Mouse (Mus musculus): ENCODE results near the gene Gm20425. TPM values are rescaled to one million over a fixed set of nuclear protein-coding genes. Genes with fewer than 3 reads are reported as not detected.

The Gm20425 gene
- total and polyA plus RNA-seq, 3 experiments, result not detected

GRCm38 (mm10) chr9:103184855-103185254 is 45.3 kb downstream of the Gm20425 start:
- Histone ChIP-seq H3K79me2 (replicated peaks; ENCODE audit: control insufficient read depth, extremely low read depth, insufficient read depth, poor library complexity, severe bottlenecking) (no peaks in the 10 kb centered on the region), H3K27me3 (replicated peaks) (no peaks in the 10 kb centered on the region), H3K4me1 (ENCODE audit: control insufficient read depth in 1 of 2, insufficient read depth in 2 of 2) (0 out of 4 replicates have a peak, but pooled peaks cover 2 to 3% of the 10 kb centered on the region in 2 experiments), H3K4me2 (ENCODE audit: insufficient read depth, low read depth, poor library complexity, severe bottlenecking) (no peak overlapping the region), H3K27ac (ENCODE audit: insufficient read depth, low read depth) (no peak overlapping the region), H3K9ac (ENCODE audit: insufficient read depth, low read depth) (no peak overlapping the region), H3K36me3 (replicated peaks in 1 of 2; ENCODE audit: control insufficient read depth in 1 of 2, insufficient read depth in 1 of 2, low read length in 1 of 2) (peaks cover 17 to 24% of the 10 kb centered on the region in 2 experiments), H3K9me3 (replicated peaks; ENCODE audit: low read length) (no peaks in the 10 kb centered on the region), H3K4me3 (replicated peaks in 1 of 3; ENCODE audit: low read depth in 2 of 3, low read length in 2 of 3, poor library complexity in 1 of 3) (no peak overlapping the region)
- TF ChIP-seq USF1 (IDR thresholded peaks at IDR 0.05; ENCODE audit: low read depth, low read length) (no peak), MEF2A (IDR thresholded peaks at IDR 0.05; ENCODE audit: borderline replicate concordance, low read depth, low read length) (no peak), RAD21 (IDR thresholded peaks at IDR 0.05; ENCODE audit: low read depth, low read length) (no peak), USF2 (conservative IDR thresholded peaks at IDR 0.05; ENCODE audit: low read depth, low read length) (no peak), ZKSCAN1 (IDR thresholded peaks at IDR 0.05; ENCODE audit: borderline replicate concordance, low read depth, low read length) (no peak), CHD1 (IDR thresholded peaks at IDR 0.05; ENCODE audit: low read depth, low read length) (no peak), ZC3H11A (IDR thresholded peaks at IDR 0.05; ENCODE audit: low read depth, low read length) (no peak), ETS1 (conservative IDR thresholded peaks at IDR 0.05; ENCODE audit: low read depth, low read length) (no peak), MXI1 (IDR thresholded peaks at IDR 0.05; ENCODE audit: low read depth, low read length) (no peak)
- dilution Hi-C loops (cut with MboI; ENCODE audit: extremely low pct_ligation_motif_present, extremely low pct_unique_long_range_greater_than_20kb, low sequenced_read_pairs), result no loop called here
- in situ Hi-C loops (cut with MboI; ENCODE audit: low pct_ligation_motif_present, low pct_unique_long_range_greater_than_20kb, low sequenced_read_pairs), result no loop called here
- no peak for DNase-seq (ENCODE audit: extremely low read depth)

GRCm38 (mm10) chr9:103181886-103182285 is 48.2 kb downstream of the Gm20425 start:
- H3K27ac ChIP-seq (ENCODE audit: insufficient read depth, low read depth), result no peak overlapping the region
- 0 out of 4 replicates have a peak, but pooled peaks cover 2 to 3% of the 10 kb centered on the region in 2 experiments for H3K4me1 ChIP-seq (ENCODE audit: control insufficient read depth in 1 of 2, insufficient read depth in 2 of 2)
- peaks cover 0 to 2% of the 10 kb centered on the region in 2 experiments for H3K36me3 ChIP-seq (replicated peaks in 1 of 2; ENCODE audit: control insufficient read depth in 1 of 2, insufficient read depth in 1 of 2, low read length in 1 of 2)
- H3K9me3 ChIP-seq (replicated peaks; ENCODE audit: low read length), result no peaks in the 10 kb centered on the region
- H3K4me2 ChIP-seq (ENCODE audit: insufficient read depth, low read depth, poor library complexity, severe bottlenecking), result no peak overlapping the region
- dilution Hi-C loops (cut with MboI; ENCODE audit: extremely low pct_ligation_motif_present, extremely low pct_unique_long_range_greater_than_20kb, low sequenced_read_pairs), result no loop called here
- no peaks in the 10 kb centered on the region for H3K79me2 ChIP-seq (replicated peaks; ENCODE audit: control insufficient read depth, extremely low read depth, insufficient read depth, poor library complexity, severe bottlenecking)
- no peak for TF ChIP-seq PAX5 (IDR thresholded peaks at IDR 0.05; ENCODE audit: low read length)
- no peak for TF ChIP-seq TBP (conservative IDR thresholded peaks at IDR 0.05; ENCODE audit: low read depth, low read length)
- TF ChIP-seq MAX (IDR thresholded peaks at IDR 0.05; ENCODE audit: low read length), result no peak
- no peak for TF ChIP-seq BHLHE40 (IDR thresholded peaks at IDR 0.05; ENCODE audit: low read depth, low read length)
- no peak for TF ChIP-seq RAD21 (IDR thresholded peaks at IDR 0.05; ENCODE audit: low read depth, low read length)
- TF ChIP-seq JUN (IDR thresholded peaks at IDR 0.05; ENCODE audit: insufficient read depth, low read depth, low read length), result no peak
- TF ChIP-seq CTCF (conservative IDR thresholded peaks at IDR 0.05 in 1 of 2, IDR thresholded peaks at IDR 0.05 in 1 of 2; ENCODE audit: low read depth in 2 of 2, low read length in 2 of 2), result no peak
- TF ChIP-seq HCFC1 (IDR thresholded peaks at IDR 0.05; ENCODE audit: low read depth, low read length), result no peak
- no peak for TF ChIP-seq MAFK (IDR thresholded peaks at IDR 0.05; ENCODE audit: insufficient replicate concordance, low read length)
- no peak for TF ChIP-seq POLR2A (IDR thresholded peaks at IDR 0.05; ENCODE audit: low read depth, low read length)
- no peak for TF ChIP-seq MEF2A (IDR thresholded peaks at IDR 0.05; ENCODE audit: borderline replicate concordance, low read depth, low read length)
- TF ChIP-seq ZNF384 (IDR thresholded peaks at IDR 0.05; ENCODE audit: low read depth, low read length), result no peak
- no peak for TF ChIP-seq MYC (IDR thresholded peaks at IDR 0.05; ENCODE audit: low read depth, low read length)
- no peak for TF ChIP-seq MAZ (IDR thresholded peaks at IDR 0.05; ENCODE audit: low read depth, low read length)
- TF ChIP-seq NELFE (IDR thresholded peaks at IDR 0.05; ENCODE audit: low read depth, low read length), result no peak
- peaks cover 9% of the 10 kb centered on the region for H3K27me3 ChIP-seq (replicated peaks)
- in situ Hi-C loops (cut with MboI; ENCODE audit: low pct_ligation_motif_present, low pct_unique_long_range_greater_than_20kb, low sequenced_read_pairs), result no loop called here
- no peak for DNase-seq (ENCODE audit: extremely low read depth)
- H3K9ac ChIP-seq (ENCODE audit: insufficient read depth, low read depth), result no peak overlapping the region
- H3K4me3 ChIP-seq (replicated peaks in 1 of 3; ENCODE audit: low read depth in 2 of 3, low read length in 2 of 3, poor library complexity in 1 of 3), result no peak overlapping the region
